Mouse (Mus musculus) lung, adult 2 months (tissue): ENCODE data around the gene Evpl.

Experiments
- CTCF ChIP-seq: fragments of 200-500 bp; IDR thresholded peaks from 2 replicates; pipeline ENCODE4 v1.5.1; 2011; ENCODE audit warnings: mild to moderate bottlenecking, low read length, control low read depth; ENCODE audit not compliant: insufficient read depth
- POLR2A ChIP-seq: fragments of 200-500 bp; IDR thresholded peaks from 2 replicates; pipeline ENCODE4 v1.6.1; 2011; ENCODE audit warnings: low read depth, mild to moderate bottlenecking, control low read depth, low read length, borderline replicate concordance; ENCODE audit errors: extremely low read depth

- TF ChIP-seq CTCF (no peak), POLR2A (no peak)
Observed at GRCm38 (mm10) chr11:116213877-116214510, 23.9 kb downstream of the Evpl start.
